Mouse (Mus musculus) thymus, postnatal 36 days (tissue): ENCODE data around the gene Asb2.
A peak's percentile ranks its signal among the peaks of the same experiment; 100 is the strongest.

Source experiments
- DNase-seq, 2 experiments: peaks; one replicate each; pipeline ENCODE4 v3.0.0; 2022; ENCODE audit warnings: mixed read lengths in 2 of 2

Asb2 gene

DNA sequence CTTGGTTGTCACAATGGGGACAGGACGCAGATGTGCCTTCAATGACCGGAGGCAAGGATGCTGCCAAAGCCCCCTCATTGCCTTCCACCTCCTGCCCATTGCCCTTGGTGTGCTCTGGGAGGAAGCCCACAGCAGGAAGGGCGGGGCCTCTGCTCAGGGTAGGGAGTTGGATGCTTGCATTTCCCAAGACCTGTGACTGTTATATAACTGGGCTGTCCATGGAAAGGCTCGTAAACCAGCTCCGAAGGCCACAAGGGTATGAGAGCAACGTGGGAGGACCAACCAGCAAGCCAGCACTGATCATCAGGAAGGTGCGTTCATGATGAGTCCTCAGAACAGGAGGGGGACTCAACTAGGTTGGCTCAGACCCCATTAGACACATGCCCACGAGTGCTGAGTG is 5.0 kb upstream of the Asb2 start:
- no peak for DNase-seq

DNA sequence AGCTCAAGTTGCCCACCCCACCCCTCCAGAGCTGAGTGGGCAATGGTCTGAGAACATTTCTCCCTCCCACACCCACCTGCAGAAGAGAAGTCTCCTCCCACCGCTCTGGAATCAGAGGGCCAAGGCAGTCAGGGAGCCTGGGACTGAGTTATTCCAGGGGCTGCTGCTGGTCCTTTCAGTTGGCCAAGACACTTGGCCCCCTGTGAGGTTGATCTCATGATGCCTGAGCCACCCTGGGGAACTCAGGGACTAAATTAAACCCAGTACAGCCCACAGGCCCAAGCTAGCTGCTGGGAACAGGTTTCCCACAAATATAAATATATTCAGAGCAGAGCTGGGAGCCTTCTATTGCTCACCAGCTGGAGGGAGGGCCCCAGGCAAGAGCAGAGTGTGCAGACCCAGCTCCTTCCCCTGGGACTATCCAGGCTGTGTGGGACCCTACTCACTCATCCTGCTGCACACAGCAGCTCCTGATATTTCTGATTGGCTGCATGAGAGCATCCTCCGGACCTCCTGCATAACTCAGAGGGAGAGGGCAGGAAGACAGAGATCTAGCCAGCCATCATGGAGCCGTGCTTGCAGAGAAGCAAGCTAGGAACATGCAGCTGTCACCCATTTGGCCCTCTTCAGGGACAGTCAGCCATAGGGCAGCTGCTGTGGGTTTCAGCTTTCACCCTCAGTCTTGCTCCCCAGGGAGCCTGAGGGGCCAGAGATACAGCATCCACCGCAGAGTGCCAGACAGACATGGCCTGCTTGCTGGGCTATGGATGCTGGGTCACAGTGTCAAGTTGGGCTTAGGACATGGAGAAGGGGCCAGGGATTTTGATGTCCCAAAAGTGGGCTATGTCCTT is 3.4 kb upstream of the Asb2 start:
- no peak for DNase-seq

DNA sequence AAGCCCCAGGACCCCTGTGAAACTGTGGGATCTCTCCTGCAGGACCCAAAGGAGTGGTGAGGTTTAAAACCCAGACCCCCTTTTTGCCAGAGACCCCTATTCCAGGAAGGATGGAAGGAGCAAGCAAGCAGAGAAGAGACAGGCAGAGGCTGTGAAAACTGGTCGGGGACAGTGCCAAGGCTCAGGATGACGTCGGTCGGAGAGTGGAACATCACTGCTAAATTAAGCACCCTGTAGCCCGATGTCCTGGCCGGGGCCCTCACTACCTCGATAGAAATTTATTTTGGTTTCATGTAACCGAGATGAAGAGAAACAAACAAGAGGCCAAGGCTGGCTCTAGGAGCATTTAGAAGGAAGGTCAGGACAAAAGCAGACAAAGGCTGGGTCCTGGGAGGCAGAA is 2.4 kb upstream of the Asb2 start:
- no peak for DNase-seq

DNA sequence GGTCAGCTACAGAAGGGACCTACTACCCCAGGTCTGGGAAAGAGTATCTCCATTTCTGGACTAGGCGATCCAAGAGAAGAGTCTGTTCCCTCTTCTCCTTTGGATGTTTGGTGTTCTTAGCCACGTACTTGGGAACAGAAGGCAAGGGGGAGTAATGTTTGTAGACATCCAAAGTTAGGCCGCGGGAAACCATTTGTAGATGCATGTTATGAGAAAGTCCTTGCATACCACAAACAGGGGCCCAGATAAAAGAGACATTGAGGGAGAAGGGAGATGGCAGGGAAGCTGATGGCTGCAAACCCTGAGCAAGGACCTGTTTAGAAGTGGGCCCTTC is 581 bp upstream of the Asb2 start:
- DNase-seq = no peak

DNA sequence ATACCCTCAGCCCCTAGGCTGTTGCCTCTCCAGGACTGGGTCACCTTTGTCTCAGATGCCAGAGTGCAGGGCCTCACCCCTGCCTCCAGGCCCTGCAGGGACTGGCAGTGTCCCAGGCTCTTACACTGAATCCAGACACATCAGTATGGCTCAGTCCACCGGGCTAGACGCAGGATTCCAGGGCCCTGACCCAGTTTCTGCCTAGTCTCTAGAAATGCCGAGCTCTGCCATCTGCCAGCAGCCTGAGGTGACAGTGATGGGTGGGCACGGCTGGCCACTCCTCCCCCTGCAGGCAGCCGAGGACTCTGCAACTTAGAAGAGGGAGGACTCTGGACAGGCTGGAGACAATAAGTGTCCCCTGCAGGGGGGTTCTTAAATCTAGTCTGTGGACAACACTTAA is 2.3 kb downstream of the Asb2 start:
- DNase-seq = peak; percentile 47 to 50

DNA sequence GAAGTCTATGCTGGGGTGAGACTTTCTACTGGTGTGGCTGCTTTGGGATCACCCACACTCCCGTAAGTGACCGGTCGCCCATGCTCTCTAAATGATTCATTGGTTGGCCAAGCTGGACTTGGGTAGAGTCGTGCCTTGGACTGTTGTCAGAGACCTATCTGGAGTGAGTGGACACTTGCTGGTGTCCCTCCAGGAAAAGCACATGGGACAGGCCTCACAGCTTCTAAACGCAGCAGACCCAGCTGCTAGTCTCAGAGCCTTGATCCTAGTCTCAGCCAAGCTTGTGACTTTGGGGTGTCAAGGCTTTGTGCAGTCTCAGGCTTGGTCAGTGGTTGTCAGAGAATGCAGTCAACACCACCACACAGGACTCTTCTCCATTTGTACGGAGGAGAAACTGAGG is 3.1 kb downstream of the Asb2 start:
- DNase-seq = no peak

DNA sequence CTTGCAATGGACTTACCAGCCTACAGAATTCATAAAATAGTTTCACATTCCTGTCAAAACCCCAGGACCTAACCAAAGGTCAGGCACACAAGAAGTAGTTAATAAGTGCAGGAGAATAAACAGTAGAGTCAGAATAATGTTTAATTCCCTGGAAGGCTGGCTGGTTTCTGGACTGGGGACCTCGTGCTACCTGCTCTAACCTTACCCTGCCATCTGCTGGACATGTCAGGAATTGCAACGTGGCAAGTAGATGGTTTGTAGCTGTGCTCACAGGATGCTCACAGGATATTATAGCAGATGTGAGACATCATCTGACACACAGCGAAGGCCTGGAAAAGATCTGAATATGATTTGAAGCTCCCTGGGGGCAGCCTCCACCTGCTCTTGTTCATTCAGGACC is 7.3 kb downstream of the Asb2 start:
- DNase-seq = peak; percentile 80 to 85

DNA sequence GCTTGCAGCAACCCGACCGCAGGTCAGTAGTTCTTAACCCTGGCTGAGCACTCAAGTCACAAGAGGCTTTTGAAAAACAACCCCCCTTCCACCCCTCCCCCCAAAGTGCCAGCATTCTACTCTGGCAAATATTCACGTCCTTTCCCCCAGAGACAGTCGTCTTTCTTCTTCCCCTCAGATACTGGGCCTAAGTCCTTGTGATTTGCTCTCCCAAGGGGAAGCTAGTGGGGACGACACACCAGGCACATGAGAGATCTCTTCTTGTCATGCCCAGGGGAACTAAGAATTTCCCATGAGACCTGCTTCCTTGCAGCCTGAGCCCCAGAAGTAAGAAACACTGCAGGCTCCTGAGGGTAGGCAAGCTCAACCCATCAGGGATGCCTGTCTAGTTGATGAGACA is 8.4 kb downstream of the Asb2 start:
- no peak for DNase-seq

DNA sequence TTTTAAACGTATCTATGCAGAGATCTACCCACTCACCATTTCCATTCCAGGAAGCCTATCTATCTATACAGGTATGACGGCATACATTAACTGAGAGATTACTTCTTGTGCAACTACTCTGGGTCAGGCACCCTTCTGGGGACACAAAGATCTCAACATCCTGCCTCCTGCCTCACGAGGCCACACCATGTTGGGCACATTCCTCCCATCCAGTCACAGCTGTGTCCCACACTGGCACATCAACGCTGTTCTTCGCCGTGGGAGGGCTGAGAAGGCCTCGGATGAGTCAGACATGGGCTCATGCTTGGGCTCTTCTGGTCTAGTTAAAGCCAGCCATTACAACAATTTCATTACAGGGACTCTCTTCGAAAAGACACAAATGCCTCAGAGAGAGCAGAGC is 8.9 kb downstream of the Asb2 start:
- no peak for DNase-seq

DNA sequence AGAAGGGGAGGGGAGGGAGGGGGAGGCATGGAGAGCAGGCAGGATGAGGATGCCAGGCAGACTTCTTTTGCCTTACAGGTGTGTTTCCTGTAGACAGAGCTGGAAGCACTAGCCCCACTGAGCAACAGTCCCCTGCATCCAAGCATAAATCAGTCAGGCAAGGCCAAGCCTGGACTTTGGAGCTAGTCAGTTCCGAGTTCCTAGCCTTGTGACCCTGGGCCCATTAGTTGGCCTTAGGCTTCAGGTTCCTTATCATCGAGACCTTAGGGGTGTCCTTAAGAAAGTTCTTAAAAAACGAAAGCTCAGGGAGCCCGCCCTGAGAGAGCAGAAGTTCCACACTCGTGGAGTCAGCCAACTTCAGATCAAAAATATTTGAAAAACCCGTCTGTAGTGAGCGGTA is 10.9 kb downstream of the Asb2 start:
- DNase-seq = no peak

DNA sequence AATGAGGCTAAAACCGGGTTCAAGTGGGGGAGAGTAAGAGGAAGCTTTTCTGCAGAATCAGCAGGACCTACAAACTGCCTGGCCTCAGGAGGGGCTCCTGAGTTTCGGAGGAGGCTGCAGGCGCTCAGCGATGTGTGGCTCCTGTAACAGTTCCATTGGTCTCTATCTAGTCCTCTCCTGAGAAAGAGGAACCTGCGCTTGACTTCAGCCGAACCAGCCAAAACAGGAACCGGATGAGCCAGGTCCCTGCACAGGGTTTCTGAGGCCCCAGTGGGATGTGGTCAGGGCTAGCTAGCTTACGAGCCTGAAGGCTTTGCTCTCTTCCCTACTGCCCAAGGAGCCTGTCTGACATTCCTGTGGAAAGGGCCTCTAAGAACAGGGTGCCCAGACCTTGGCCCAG is 12.3 kb downstream of the Asb2 start:
- peak; percentile 49 to 67 for DNase-seq

DNA sequence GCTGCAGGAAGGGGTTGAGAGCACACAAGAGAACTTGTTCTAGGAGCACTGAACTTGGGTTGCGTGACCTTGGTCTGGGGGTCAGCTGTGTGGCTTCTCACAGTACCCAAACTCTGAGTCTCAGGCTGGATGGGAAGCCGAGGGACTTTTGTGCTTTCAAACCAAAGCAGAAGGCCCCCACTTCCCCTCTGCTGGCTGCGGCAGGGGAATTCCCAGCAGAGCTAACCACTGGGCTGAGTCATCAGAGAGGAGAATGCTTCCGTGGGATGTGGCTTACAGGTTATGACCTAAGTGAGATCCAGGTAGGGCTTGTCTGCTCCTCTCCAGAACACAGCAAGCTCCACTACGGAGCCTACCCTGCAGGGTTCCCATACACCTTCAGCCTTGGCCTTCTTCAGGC is 14.6 kb downstream of the Asb2 start:
- DNase-seq = peak; percentile 46 to 65

DNA sequence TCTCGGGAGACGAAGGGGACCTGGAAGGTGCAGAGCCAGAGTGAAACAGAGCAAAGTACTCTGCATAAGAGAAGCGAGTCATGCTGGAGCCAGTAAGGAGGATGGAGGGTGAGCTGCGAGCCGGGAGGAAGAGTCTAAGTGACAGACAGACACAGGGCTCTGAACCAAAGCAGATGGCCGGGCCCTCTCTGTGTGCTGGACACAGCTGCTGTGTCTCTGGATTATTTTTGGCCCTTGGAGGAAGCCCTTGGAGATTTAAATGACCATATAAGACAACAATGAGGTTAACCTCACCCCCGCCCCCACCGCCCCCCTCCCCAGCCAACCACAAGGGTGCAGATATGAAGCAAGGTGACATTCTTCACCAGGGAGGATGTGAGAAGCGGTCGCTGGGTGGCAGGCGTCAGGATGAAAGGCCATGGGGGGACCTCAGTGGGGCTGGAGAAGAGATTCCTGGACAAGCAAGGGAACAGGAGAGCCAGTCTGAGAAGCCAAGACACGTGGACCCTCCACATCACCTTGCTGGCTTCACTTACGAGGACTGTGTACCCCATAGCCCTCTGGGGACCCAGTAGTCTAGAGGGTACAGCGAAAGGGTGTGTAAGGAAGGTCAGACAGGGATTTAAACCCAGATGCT is 17.5 kb downstream of the Asb2 start:
- DNase-seq = peak in 1 of 2 experiments; percentile 36

DNA sequence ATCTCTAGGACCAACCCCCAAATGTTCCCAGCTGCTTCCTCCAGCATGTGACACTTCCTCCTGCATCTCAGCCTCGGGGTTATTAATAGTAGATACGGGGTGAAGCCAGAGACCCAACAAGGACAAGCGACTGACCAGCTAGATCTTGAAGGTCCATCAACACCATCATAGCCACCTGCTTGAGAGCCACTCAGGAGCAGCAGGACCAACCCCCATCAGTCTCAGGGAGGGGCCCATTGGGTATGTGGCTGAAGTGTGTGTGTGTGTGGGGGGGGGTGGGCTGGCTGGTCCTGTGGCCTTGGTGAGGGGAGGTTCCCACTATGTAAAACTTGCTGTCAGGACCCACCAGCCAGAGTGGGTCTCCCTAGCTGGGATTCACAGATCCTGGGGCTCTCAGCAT is 19.0 kb downstream of the Asb2 start:
- DNase-seq = no peak

DNA sequence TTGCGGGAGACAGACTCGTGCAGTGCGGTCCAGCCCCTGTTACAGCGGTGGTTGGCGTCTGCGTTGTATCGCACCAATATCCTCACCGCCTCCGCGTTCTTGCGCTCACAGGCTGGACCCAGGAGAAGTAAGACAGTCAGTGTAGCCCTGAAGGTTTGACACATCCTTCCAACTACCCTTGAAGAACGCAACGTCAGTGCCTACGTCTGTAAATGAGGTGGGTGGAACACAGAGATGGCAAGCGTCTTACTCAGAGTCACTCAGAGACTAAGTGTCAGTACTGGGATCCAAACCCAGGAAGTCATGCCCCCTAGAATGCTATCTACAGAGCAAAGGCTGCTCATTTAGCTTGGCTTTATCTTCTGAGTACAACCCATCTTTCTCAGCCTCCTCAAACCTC is 22.4 kb downstream of the Asb2 start:
- DNase-seq = peak in 1 of 2 experiments; percentile 35

DNA sequence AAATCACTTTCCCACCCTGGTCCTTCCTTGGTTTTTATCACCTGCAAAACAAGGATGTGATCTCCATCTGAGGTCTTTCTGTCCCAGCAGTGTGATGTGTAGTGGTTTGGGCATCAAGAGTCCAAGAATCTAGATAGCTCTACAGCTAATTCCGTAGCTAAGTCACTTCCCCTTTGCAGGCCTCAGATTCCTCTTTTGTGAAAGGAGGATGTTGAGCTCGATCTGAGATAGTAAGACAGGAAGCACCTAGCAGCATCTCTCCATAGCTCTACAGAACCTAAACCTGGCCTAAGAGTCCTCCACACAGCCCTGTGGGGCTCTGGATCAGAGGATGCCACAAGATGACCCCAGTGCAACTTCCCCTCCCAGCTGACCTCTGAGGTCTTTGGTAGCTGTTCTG is 22.9 kb downstream of the Asb2 start:
- no peak for DNase-seq

DNA sequence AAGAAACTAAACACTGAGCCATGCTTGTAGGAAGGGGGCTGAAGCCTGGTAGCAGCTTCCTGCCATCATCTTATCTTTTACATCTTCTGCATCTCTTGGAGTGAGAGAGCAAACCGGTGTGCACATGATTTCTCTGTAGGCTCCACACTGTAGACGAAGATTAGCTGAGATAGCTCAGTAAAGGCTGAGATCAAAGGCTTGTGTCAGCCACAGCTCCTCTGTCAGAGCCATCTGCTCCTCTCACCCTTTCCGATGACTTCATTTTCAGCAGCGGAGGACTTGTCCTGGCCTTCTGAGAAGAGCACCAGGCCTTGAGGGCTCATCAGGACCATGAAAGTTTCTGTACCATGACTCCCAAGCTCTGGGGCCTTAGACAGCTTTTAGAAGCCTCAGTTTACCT is 24.3 kb downstream of the Asb2 start:
- DNase-seq = peak; percentile 68 to 78

DNA sequence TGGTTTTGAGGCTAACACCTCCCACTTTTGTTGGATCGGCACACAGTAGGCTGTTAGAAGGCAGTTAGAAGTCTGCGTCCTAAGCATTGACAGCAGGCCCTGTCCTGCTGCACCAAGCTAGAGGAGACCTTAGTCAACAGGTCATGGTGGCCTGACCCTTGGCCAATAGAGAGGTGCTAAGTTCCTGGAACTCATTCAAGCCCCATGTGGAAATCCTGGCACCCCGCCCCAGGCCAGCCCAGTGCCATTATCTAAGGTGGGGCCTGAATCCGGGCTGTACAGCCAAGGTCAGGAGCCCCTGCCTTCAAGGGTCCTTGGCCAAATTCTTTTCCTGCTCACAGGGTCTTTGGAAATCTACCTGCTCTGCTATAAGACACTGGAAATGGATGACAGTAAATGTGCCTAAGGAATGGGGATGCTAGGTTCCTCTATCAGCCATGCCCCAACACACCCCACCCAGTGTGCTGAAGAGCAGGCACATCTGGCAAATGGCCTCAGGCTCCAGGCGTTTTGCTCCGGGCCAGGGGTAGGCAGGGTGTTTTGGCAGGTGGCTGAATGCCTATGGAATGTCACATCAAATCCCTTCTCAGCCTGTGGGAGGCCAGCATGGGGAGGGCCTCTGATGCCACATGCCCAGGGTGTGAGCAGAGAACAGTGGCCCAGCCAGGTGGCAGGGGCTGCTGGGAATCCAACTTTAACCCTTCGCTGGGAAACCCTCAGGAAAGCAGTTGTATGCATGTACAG is 27.2 kb downstream of the Asb2 start:
- no peak for DNase-seq

DNA sequence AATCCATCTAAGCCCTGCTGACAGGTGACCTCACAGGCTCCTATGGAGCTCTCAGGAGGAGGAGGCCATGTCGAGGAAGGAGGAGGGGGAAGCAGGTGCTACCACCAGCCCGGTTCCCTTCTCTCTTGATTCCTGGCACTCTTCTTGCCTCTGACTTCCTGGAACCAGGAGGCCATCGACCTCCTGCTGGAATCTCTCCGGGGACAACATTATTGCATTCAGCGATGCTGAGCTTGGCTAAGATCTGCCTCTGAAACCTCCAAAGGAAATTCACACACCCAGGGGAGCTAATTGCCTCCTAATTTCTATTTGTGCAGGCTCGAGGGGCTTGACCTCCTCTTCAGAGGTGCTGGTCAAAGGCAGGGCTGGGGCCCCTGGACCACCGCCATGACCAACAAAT is 28.7 kb downstream of the Asb2 start:
- DNase-seq = no peak

DNA sequence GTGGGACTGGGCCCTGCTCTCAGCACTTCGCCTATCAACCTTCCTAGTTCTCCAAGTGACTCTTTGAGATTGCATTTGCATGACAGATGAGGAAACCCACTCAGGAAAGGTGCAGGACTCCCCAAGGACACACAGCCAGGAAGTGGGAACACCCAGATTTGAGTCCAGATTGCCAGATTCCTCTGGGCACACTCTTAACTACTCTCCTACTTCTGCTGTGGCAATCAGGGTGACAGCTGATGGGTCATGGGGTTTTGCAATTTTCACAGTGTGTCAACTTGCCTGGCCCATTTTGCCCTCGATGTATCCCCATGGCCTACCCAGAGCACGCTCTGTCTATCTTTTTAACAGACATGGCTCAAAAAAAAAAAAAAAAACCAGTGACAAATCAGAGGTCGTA is 29.2 kb downstream of the Asb2 start:
- DNase-seq = no peak

DNA sequence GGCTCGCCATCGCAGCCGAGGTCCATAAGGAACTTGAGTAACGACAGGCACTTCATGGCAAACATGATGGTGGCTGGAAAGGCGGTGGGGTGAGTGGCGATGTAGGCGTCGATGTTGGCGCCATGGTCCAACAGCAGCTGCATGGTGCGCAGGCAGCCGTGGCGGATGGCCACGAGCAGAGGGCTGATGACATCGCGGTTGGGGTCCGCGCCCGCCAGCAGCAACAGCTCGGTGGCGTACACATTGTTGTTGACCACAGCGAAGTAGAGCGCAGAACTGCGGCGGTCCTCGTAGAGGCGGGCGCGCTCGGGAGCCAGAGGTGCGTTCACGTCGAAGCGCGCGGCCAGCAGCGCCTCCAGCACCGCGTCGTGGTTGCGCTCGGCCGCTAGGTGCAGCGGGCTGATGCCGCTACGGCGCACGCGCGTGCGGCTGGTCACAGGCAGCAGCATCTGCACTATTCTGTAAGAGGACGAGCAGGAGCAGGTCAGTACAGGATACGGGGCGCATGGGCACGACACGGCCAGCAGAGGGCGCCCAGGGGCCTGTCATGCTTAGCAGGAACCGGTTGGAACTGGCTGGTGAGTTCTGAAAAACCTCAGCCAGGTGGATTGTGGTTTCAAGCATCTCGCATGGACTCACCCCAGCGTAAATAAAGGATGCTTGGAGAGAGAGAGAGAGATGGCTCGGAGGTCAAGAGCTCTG is 30.5 kb downstream of the Asb2 start:
- DNase-seq = peak; percentile 91 to 92

DNA sequence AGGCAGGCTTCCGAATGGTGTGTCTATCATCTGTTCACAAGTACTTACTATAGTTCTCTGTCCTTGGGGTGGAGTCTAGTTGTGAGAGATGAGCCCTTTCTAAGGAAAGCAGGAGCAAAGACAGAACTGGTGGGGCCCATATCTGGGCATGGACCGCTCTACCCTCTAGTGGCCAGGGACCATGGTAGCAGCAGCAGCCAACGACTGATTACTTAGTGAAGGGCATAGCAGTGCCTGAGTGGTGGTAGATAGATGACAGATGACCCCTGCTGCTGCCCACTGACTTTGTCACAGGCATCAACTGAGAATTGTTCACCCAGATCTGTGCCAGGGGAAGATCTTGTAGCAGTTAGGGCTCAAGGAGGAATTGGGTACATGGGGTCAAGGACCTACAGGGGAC is 33.0 kb downstream of the Asb2 start:
- peak in 1 of 2 experiments; percentile 39 for DNase-seq

DNA sequence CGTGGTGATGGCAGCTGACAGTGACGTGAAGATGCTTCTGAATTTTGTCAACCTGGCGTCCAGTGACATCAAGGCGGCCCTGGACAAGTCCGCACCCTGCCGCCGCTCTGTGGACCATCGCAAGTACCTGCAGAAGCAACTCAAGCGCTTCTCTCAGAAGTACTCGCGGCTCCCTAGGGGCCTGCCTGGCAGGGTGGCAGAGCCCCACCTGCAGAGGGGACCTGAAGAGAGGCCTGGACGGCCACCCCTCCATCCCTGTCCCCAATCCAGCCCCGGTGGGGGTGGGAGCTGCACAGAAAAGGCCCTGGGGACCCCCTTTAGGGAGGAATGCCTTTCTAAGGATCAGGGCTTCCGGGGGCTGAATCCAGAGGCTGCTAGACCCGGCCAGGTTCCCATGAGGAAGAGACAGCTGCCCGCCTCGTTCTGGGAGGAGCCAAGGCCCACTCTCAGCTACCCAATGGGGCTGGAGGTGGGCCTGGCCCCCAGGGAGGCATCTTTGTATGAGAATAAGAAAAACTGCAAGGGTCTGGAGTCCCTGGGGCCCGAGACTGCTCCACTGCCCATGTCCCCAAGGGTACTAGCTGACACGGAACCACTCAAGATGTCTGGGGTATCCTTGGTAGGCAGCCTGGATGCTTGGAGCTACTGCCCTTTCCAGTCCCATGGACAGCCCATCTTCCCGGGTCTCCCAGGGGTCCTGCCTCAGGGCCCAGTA is 39.8 kb downstream of the Asb2 start:
- DNase-seq = no peak
